Mouse (Mus musculus) cerebellum, adult 8-10 months (tissue): ENCODE measurements around the gene Pi4k2b.
"Not testable (repeated sequence)": the region's sequence is repeated elsewhere in the genome, so short reads cannot be mapped to it uniquely, and the experiment has no call there.

Source experiments
- DNase-seq: peaks from one replicate; pipeline ENCODE4 v3.0.0; 2022

The Pi4k2b gene

GRCm38 (mm10) chr5:52741391-52742111, at the start of gene Pi4k2b:
Gene Pi4k2b, plus strand, starts transcription at chr5:52741574.
- peak; percentile 17 for DNase-seq

GRCm38 (mm10) chr5:52697291-52697690, 44.1 kb upstream of the Pi4k2b start:
- DNase-seq, result no peak

- not testable (repeated sequence) for DNase-seq
These were observed 43.4 kb upstream of the Pi4k2b start for GRCm38 (mm10) chr5:52697882-52698440.

GRCm38 (mm10) chr5:52704562-52704961, 36.8 kb upstream of the Pi4k2b start:
- no peak for DNase-seq

- no peak for DNase-seq
These were observed 28.7 kb upstream of the Pi4k2b start for GRCm38 (mm10) chr5:52712704-52713103.

- no peak for DNase-seq
These were observed 24.5 kb upstream of the Pi4k2b start for GRCm38 (mm10) chr5:52716742-52717448.

- DNase-seq, result no peak
These were observed 20.4 kb upstream of the Pi4k2b start for GRCm38 (mm10) chr5:52721003-52721402.

- no peak for DNase-seq
These were observed 13.6 kb upstream of the Pi4k2b start for GRCm38 (mm10) chr5:52727747-52728146.

- DNase-seq, result no peak
These were observed 8.6 kb upstream of the Pi4k2b start for GRCm38 (mm10) chr5:52732811-52733210.

GRCm38 (mm10) chr5:52736046-52736445, 5.3 kb upstream of the Pi4k2b start:
- no peak for DNase-seq

- DNase-seq, result no peak
These were observed 889 bp downstream of the Pi4k2b start for GRCm38 (mm10) chr5:52742112-52742813.

GRCm38 (mm10) chr5:52743231-52743630, 1.9 kb downstream of the Pi4k2b start:
- no peak for DNase-seq

GRCm38 (mm10) chr5:52746920-52747319, 5.5 kb downstream of the Pi4k2b start:
- no peak for DNase-seq

- DNase-seq, result no peak
These were observed 7.4 kb downstream of the Pi4k2b start for GRCm38 (mm10) chr5:52748732-52749131.

- no peak for DNase-seq
These were observed 11.8 kb downstream of the Pi4k2b start for GRCm38 (mm10) chr5:52753146-52753545.

GRCm38 (mm10) chr5:52754196-52754595, 12.8 kb downstream of the Pi4k2b start:
- no peak for DNase-seq

GRCm38 (mm10) chr5:52755337-52755736, 14.0 kb downstream of the Pi4k2b start:
- no peak for DNase-seq

- DNase-seq, result no peak
These were observed 14.6 kb downstream of the Pi4k2b start for GRCm38 (mm10) chr5:52755989-52756388.

- DNase-seq, result no peak
These were observed 21.2 kb downstream of the Pi4k2b start for GRCm38 (mm10) chr5:52762586-52762985.

GRCm38 (mm10) chr5:52774267-52774666, 32.9 kb downstream of the Pi4k2b start:
- no peak for DNase-seq

- DNase-seq, result no peak
These were observed 33.9 kb downstream of the Pi4k2b start, which contains the start of gene Zcchc4 for GRCm38 (mm10) chr5:52775237-52775636. Gene Zcchc4, plus strand, starts transcription at chr5:52775409.

- not testable (repeated sequence) for DNase-seq
These were observed 35.3 kb downstream of the Pi4k2b start for GRCm38 (mm10) chr5:52776466-52777354.
